Mouse (Mus musculus): ENCODE data around the gene Olfr358. TPM values are rescaled to one million over a fixed set of nuclear protein-coding genes. Genes with fewer than 3 reads are reported as not detected.

The Olfr358 gene
- not detected for polyA plus RNA-seq (2014; fragmentation: Illumina TruSeq; extraction: RNeasy Lipid Tissue Mini Kit (QIAGEN cat#74804); ENCODE audit: low read depth, low replicate concordance)

DNA sequence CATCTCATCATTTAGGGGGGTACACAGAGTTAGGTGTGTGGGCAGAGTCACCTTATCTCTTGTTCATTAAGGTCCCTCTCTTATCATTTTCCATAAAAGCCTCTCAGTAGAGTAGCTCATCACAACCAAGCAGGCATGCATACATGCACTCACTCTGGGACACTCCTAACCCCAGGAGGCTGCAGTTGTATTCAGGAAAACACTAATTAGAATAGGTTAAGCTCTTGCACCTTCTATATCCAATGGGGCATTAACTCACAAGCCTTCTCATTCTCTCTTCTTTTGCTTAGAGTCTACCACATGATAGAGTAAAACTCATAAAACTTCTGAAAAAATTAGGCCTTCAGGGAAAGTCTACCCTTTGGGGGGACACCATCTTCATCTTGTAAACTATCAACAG is at the start of gene Olfr358:
Gene Olfr358, minus strand, starts transcription at position 101 of the 400 bp plus-strand sequence.

DNA sequence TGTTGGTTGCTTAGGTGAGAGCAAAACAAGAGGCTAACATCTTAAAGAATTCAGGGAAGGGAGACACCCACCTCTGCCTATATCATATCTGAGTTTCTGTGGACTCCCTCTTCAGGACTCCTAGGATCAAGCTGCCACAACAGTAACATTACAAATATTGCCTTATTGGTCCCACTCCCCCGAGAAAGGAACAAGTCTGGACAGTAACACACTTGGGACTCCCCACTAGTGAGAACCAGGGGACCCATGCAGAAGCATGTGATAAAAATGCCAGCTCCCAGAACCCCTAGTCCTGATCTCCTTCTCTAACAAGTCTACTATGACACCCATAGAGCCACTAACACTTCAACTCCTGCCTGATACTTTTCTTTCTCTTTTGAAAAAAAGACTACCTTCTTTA is 15.6 kb downstream of the Olfr358 start, which contains the start of gene Olfr357:
Gene Olfr357, plus strand, starts transcription at position 301 of the 400 bp plus-strand sequence.

Other genes with a start within 250 kb of the Olfr358 start
- gene Olfr348, start 225.1 kb downstream of the Olfr358 start, polyA plus RNA-seq (2014; fragmentation: Illumina TruSeq; extraction: RNeasy Lipid Tissue Mini Kit (QIAGEN cat#74804); ENCODE audit: low read depth, low replicate concordance): not detected
- not detected for gene Olfr50, start 218.8 kb downstream of the Olfr358 start, polyA plus RNA-seq (2014; fragmentation: Illumina TruSeq; extraction: RNeasy Lipid Tissue Mini Kit (QIAGEN cat#74804); ENCODE audit: low read depth, low replicate concordance)
- not detected for gene Olfr3, start 192.3 kb downstream of the Olfr358 start, polyA plus RNA-seq (2014; fragmentation: Illumina TruSeq; extraction: RNeasy Lipid Tissue Mini Kit (QIAGEN cat#74804); ENCODE audit: low read depth, low replicate concordance)
- not detected for gene Olfr350, start 163.0 kb downstream of the Olfr358 start, polyA plus RNA-seq (2014; fragmentation: Illumina TruSeq; extraction: RNeasy Lipid Tissue Mini Kit (QIAGEN cat#74804); ENCODE audit: low read depth, low replicate concordance)
- not detected for gene Olfr351, start 146.7 kb downstream of the Olfr358 start, polyA plus RNA-seq (2014; fragmentation: Illumina TruSeq; extraction: RNeasy Lipid Tissue Mini Kit (QIAGEN cat#74804); ENCODE audit: low read depth, low replicate concordance)
- gene Olfr352, start 140.9 kb downstream of the Olfr358 start, polyA plus RNA-seq (2014; fragmentation: Illumina TruSeq; extraction: RNeasy Lipid Tissue Mini Kit (QIAGEN cat#74804); ENCODE audit: low read depth, low replicate concordance): not detected
- not detected for gene Olfr353, start 116.4 kb downstream of the Olfr358 start, polyA plus RNA-seq (2014; fragmentation: Illumina TruSeq; extraction: RNeasy Lipid Tissue Mini Kit (QIAGEN cat#74804); ENCODE audit: low read depth, low replicate concordance)
- not detected for gene Olfr354, start 103.7 kb downstream of the Olfr358 start, polyA plus RNA-seq (2014; fragmentation: Illumina TruSeq; extraction: RNeasy Lipid Tissue Mini Kit (QIAGEN cat#74804); ENCODE audit: low read depth, low replicate concordance)
- not detected for gene Olfr355, start 80.4 kb downstream of the Olfr358 start, polyA plus RNA-seq (2014; fragmentation: Illumina TruSeq; extraction: RNeasy Lipid Tissue Mini Kit (QIAGEN cat#74804); ENCODE audit: low read depth, low replicate concordance)
- not detected for gene Olfr356, start 72.2 kb downstream of the Olfr358 start, polyA plus RNA-seq (2014; fragmentation: Illumina TruSeq; extraction: RNeasy Lipid Tissue Mini Kit (QIAGEN cat#74804); ENCODE audit: low read depth, low replicate concordance)
- gene Olfr357, start 15.5 kb downstream of the Olfr358 start, polyA plus RNA-seq (2014; fragmentation: Illumina TruSeq; extraction: RNeasy Lipid Tissue Mini Kit (QIAGEN cat#74804); ENCODE audit: low read depth, low replicate concordance): 0.53 TPM
- gene Olfr360, start 56.4 kb upstream of the Olfr358 start, polyA plus RNA-seq (2014; fragmentation: Illumina TruSeq; extraction: RNeasy Lipid Tissue Mini Kit (QIAGEN cat#74804); ENCODE audit: low read depth, low replicate concordance): not detected
- gene Olfr361, start 80.0 kb upstream of the Olfr358 start, polyA plus RNA-seq (2014; fragmentation: Illumina TruSeq; extraction: RNeasy Lipid Tissue Mini Kit (QIAGEN cat#74804); ENCODE audit: low read depth, low replicate concordance): 1.9 TPM
- 1.0 TPM for gene Olfr362, start 108.6 kb upstream of the Olfr358 start, polyA plus RNA-seq (2014; fragmentation: Illumina TruSeq; extraction: RNeasy Lipid Tissue Mini Kit (QIAGEN cat#74804); ENCODE audit: low read depth, low replicate concordance)
- not detected for gene Olfr364-ps1, start 130.0 kb upstream of the Olfr358 start, polyA plus RNA-seq (2014; fragmentation: Illumina TruSeq; extraction: RNeasy Lipid Tissue Mini Kit (QIAGEN cat#74804); ENCODE audit: low read depth, low replicate concordance)
- gene Olfr365, start 178.9 kb upstream of the Olfr358 start, polyA plus RNA-seq (2014; fragmentation: Illumina TruSeq; extraction: RNeasy Lipid Tissue Mini Kit (QIAGEN cat#74804); ENCODE audit: low read depth, low replicate concordance): 0.10 TPM
- not detected for gene Olfr366, start 202.2 kb upstream of the Olfr358 start, polyA plus RNA-seq (2014; fragmentation: Illumina TruSeq; extraction: RNeasy Lipid Tissue Mini Kit (QIAGEN cat#74804); ENCODE audit: low read depth, low replicate concordance)